Mouse (Mus musculus): ENCODE data around the gene Zwilch.

DNA sequence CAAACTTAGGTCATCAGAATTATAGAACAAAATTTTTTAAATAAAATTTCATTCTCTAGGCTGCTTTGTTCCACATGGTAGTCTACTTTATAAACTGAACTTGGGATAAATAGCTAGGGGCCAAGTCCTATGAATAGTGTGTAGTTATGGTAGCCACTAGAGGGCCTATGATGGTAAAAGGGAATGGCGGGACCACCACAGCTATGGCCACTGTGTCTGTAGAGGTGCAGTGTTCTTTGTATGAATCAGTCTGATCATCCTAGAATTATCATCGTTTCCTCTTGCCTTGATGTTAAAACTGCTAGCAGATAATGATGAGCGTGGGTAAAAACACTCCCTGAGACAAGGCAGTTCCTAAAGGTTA, 5.7 kb upstream of the Zwilch start:
- TF ChIP-seq CTCF (conservative IDR thresholded peaks at IDR 0.05; ENCODE audit: insufficient read depth, insufficient read length, low read depth, low read length) (peak; percentile 30), POLR2A (IDR thresholded peaks at IDR 0.05; ENCODE audit: low read depth, low read length) (no peak)
